Mouse (Mus musculus) stomach, postnatal 0 days (tissue): ENCODE results near the gene Gm20532. TPM values are rescaled to one million over a fixed set of nuclear protein-coding genes. Genes with fewer than 3 reads are reported as not detected.

Source experiments
- ATAC-seq: fragments of 200-750 bp; cut with Nextera tagmentation; 2 replicates; pipeline ENCODE4 v1.8.0; 2017; ENCODE audit not compliant: low FRiP score, low TSS enrichment
- DNase-seq: peaks from one replicate; pipeline ENCODE4 v3.0.0-alpha.2; 2016; ENCODE audit warnings: low spot score
- H3K27ac ChIP-seq: fragments of 300-500 bp; sonication (generic); replicated peaks from 2 replicates; pipeline ENCODE4 v1.5.1; 2014; ENCODE audit warnings: mild to moderate bottlenecking, control low read depth
- H3K27me3 ChIP-seq: fragments of 300-500 bp; sonication (generic); 2 replicates; pipeline ENCODE4 v1.6.1; 2014; ENCODE audit warnings: low read length; ENCODE audit not compliant: control insufficient read depth, insufficient read depth
- H3K36me3 ChIP-seq: fragments of 300-500 bp; sonication (generic); 2 replicates; pipeline ENCODE4 v1.6.1; 2014; ENCODE audit warnings: low read length, mixed read lengths; ENCODE audit not compliant: control insufficient read depth, insufficient read depth
- H3K4me1 ChIP-seq: fragments of 300-500 bp; sonication (generic); replicated peaks from 2 replicates; pipeline ENCODE4 v1.6.1; 2014; ENCODE audit warnings: antibody characterized with exemption; ENCODE audit not compliant: control insufficient read depth, insufficient read depth
- H3K4me2 ChIP-seq: fragments of 300-500 bp; sonication (generic); replicated peaks from 2 replicates; pipeline ENCODE4 v1.6.1; 2014; ENCODE audit warnings: low read depth, mild to moderate bottlenecking, control low read depth, moderate library complexity
- H3K4me3 ChIP-seq: fragments of 300-500 bp; sonication (generic); 2 replicates; pipeline ENCODE4 v1.5.1; 2014; ENCODE audit warnings: low read depth, low read length, control low read depth
- H3K9ac ChIP-seq: fragments of 300-500 bp; sonication (generic); 2 replicates; pipeline ENCODE4 v1.6.1; 2014; ENCODE audit warnings: mild to moderate bottlenecking, low read length, control low read depth, mixed read lengths
- H3K9me3 ChIP-seq: fragments of 300-500 bp; sonication (generic); 2 replicates; pipeline ENCODE4 v1.6.1; 2016; ENCODE audit warnings: low read length; ENCODE audit not compliant: control insufficient read depth
- CTCF ChIP-seq: IDR thresholded peaks from 2 replicates; pipeline ENCODE4 v1.5.1; 2016; ENCODE audit warnings: antibody characterized with exemption, low read depth, mild to moderate bottlenecking, moderate library complexity
- EP300 ChIP-seq: optimal IDR thresholded peaks from 2 replicates; pipeline ENCODE3; 2016; ENCODE audit warnings: antibody characterized with exemption
- WGBS: fragments of 180-500 bp; shearing (Covaris S2); extraction: QIAGEN DNeasy Blood & Tissue Kit; methylation state at CpG from one replicate; pipeline ENCODE4 v1.1.7; 2014; 5-methylcytosine and 5-hydroxymethylcytosine counted together
- polyA plus RNA-seq: library from polyadenylated mRNA; unstranded; fragments of >200 nt; fragmentation: Nextera tagmentation; extraction: Ambion mirVana; gene quantifications from 2 replicates; pipeline ENCODE4 v1.2.1, GENCODE M21; 2015

Gene Gm20532
- polyA plus RNA-seq, 1 experiment from 2014 or later = not detected

DNA sequence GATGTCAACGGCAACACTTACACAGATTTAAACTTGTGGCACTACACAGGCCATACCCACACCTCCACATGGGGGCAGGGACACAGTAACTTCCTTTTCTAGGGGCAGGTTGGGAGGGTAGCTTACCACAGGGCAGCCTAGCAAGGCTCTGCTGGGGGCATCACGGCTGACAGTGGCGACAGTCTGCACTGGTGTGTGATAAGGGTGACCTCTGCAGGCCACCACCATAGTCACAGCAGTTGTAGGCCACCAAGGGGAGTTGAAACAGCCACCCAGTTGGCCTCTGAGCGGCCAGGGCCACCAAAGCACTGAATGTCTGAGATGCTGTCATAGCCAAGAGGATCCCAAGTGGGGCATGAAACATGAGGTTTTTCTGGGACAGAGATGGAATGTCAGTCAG, 20.2 kb upstream of the Gm20532 start:
- TF ChIP-seq CTCF (peak; percentile 73), EP300 (no peak)
- Histone ChIP-seq H3K4me3 (no peak overlapping the region), H3K4me1 (no peaks in the 10 kb centered on the region), H3K9me3 (no peaks in the 10 kb centered on the region), H3K27me3 (no peaks in the 10 kb centered on the region), H3K27ac (no peak overlapping the region), H3K9ac (no peak overlapping the region), H3K4me2 (no peak overlapping the region), H3K36me3 (no peaks in the 10 kb centered on the region)
- WGBS = 18% methylated on average over 4 of the region's 4 CpGs
- ATAC-seq (peak; percentile 53), DNase-seq (peak; percentile 35)

DNA sequence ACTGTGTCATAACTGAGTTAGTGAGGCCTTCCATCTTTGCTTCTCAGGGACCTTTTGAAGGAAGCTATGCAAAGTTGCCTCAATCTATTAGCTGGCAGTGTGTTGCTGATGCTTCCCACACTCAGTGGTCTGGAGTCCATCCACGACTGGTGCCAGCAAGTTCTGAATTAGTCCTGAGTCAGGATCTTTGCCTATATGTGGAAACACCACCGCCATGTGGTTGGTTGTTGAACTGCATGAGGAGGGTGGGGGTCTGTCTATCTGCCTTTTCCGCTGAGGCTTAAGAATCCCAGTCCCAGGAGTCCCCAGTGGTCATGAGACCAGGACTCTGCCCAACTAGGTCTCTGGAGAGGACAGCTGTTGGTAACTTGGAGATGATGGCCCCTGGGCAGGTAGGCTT, 16.4 kb upstream of the Gm20532 start:
- Histone ChIP-seq H3K4me2 (no peak overlapping the region), H3K27ac (no peak overlapping the region), H3K9me3 (no peaks in the 10 kb centered on the region), H3K9ac (0 out of 2 replicates have a peak overlapping the region, but pooled peaks have one; percentile 2), H3K36me3 (no peaks in the 10 kb centered on the region), H3K4me1 (no peaks in the 10 kb centered on the region; the same call in 1 of the 2 replicates), H3K4me3 (no peak overlapping the region), H3K27me3 (no peaks in the 10 kb centered on the region)
- DNase-seq = peak; percentile 62
- ATAC-seq = no peak
- WGBS = 12% methylated on average over 3 of the region's 3 CpGs
- TF ChIP-seq EP300 = no peak
- peak; percentile 86 for TF ChIP-seq CTCF

DNA sequence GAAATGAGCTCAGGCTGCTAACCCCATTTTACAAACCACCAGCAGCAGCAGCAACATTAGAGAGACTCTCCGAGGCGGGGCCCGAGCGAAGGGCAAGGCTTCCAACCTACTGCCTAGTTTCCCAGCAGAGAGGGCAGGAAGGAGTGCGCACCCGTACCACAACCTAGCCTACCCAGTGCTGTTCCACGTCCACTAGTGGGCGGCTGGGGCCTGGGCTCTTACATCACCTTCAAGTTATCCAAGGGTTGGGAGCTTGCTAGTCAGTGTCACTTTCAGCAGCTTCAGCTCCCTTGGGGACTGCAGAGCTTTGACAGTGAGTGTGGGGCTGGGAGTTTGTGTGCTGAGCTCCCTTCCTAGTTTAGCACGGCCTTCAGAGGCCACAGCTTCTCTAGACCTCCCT, 15.0 kb upstream of the Gm20532 start:
- H3K27me3 ChIP-seq = no peaks in the 10 kb centered on the region
- 57% methylated on average over 9 of the region's 9 CpGs for WGBS
- peak overlapping the region; percentile 8; the same call in 1 of the 2 replicates for H3K9ac ChIP-seq
- peak overlapping the region; percentile 69 for H3K27ac ChIP-seq
- DNase-seq = peak; percentile 55
- no peaks in the 10 kb centered on the region; the same call in 1 of the 2 replicates for H3K4me1 ChIP-seq
- H3K4me2 ChIP-seq = no peak overlapping the region
- TF ChIP-seq EP300 = no peak
- no peak; the same call in 1 of the 2 replicates for TF ChIP-seq CTCF
- no peaks in the 10 kb centered on the region for H3K9me3 ChIP-seq
- no peak overlapping the region for H3K4me3 ChIP-seq
- ATAC-seq = 0 out of 2 replicates have a peak, but pooled peaks have one; percentile 24
- H3K36me3 ChIP-seq = no peaks in the 10 kb centered on the region

GRCm38 (mm10) chr2:26571826-26572225, 14.6 kb upstream of the Gm20532 start:
- H3K36me3 ChIP-seq = no peaks in the 10 kb centered on the region
- no peak overlapping the region for H3K4me2 ChIP-seq
- ATAC-seq (0 out of 2 replicates have a peak, but pooled peaks have one; percentile 19), DNase-seq (peak; percentile 33)
- H3K9ac ChIP-seq = no peak overlapping the region; the same call in 1 of the 2 replicates
- H3K27ac ChIP-seq = peak overlapping the region; percentile 69
- WGBS = 48% methylated on average over 5 of the region's 5 CpGs
- no peaks in the 10 kb centered on the region for H3K27me3 ChIP-seq
- TF ChIP-seq EP300 (no peak), CTCF (no peak)
- no peaks in the 10 kb centered on the region for H3K9me3 ChIP-seq
- no peak overlapping the region for H3K4me3 ChIP-seq
- no peaks in the 10 kb centered on the region; the same call in 1 of the 2 replicates for H3K4me1 ChIP-seq

GRCm38 (mm10) chr2:26573396-26573795, 13.0 kb upstream of the Gm20532 start:
- no peaks in the 10 kb centered on the region; the same call in 1 of the 2 replicates for H3K4me1 ChIP-seq
- no peak overlapping the region for H3K4me3 ChIP-seq
- H3K36me3 ChIP-seq = no peaks in the 10 kb centered on the region
- no peak overlapping the region for H3K4me2 ChIP-seq
- DNase-seq (no peak), ATAC-seq (0 out of 2 replicates have a peak, but pooled peaks have one; percentile 22)
- H3K9ac ChIP-seq = no peak overlapping the region
- TF ChIP-seq CTCF (no peak), EP300 (no peak)
- 46% methylated on average over 12 of the region's 12 CpGs for WGBS
- no peaks in the 10 kb centered on the region for H3K9me3 ChIP-seq
- 0 out of 2 replicates have a peak overlapping the region, but pooled peaks have one; percentile 18 for H3K27ac ChIP-seq
- H3K27me3 ChIP-seq = no peaks in the 10 kb centered on the region

- H3K9ac ChIP-seq = no peak overlapping the region
- H3K36me3 ChIP-seq = no peaks in the 10 kb centered on the region
- 0 out of 2 replicates have a peak overlapping the region, but pooled peaks have one; percentile 18 for H3K27ac ChIP-seq
- no peak for ATAC-seq
- H3K4me3 ChIP-seq = no peak overlapping the region
- no peak overlapping the region for H3K4me2 ChIP-seq
- no peaks in the 10 kb centered on the region for H3K27me3 ChIP-seq
- no peak for DNase-seq
- H3K4me1 ChIP-seq = no peaks in the 10 kb centered on the region; the same call in 1 of the 2 replicates
- 15% methylated on average over 5 of the region's 5 CpGs for WGBS
- H3K9me3 ChIP-seq = no peaks in the 10 kb centered on the region
- TF ChIP-seq CTCF (no peak), EP300 (no peak)
Observed at GRCm38 (mm10) chr2:26573807-26574206, 12.6 kb upstream of the Gm20532 start.
